Mouse (Mus musculus) erythroid progenitor cell, adult 5-6 weeks (primary cell): ENCODE data around the gene Kctd21. TPM values are rescaled to one million over a fixed set of nuclear protein-coding genes. Genes with fewer than 3 reads are reported as not detected.

Source experiments
- ATAC-seq: replicated peaks from 2 replicates; pipeline ENCODE4 v1.8.0; 2016; ENCODE audit warnings: moderate number of reproducible peaks, mild to moderate bottlenecking, moderate TSS enrichment, inconsistent platforms; ENCODE audit not compliant: poor library complexity, low FRiP score, severe bottlenecking
- total RNA-seq, 2 experiments: library from RNA; stranded (forward) in 1 of 2; stranded (reverse) in 1 of 2; fragments of 150-400 nt in 1 of 2; fragments of 186-747, 209-891 nt in 1 of 2; gene quantifications; 2 replicates each; pipeline versions ENCODE4 v1.2.3 to v1.2.4; 2015 to 2017; ENCODE audit warnings: low replicate concordance in 2 of 2

The Kctd21 gene
- total RNA-seq, 2 experiments from 2014 or later, result not detected

DNA sequence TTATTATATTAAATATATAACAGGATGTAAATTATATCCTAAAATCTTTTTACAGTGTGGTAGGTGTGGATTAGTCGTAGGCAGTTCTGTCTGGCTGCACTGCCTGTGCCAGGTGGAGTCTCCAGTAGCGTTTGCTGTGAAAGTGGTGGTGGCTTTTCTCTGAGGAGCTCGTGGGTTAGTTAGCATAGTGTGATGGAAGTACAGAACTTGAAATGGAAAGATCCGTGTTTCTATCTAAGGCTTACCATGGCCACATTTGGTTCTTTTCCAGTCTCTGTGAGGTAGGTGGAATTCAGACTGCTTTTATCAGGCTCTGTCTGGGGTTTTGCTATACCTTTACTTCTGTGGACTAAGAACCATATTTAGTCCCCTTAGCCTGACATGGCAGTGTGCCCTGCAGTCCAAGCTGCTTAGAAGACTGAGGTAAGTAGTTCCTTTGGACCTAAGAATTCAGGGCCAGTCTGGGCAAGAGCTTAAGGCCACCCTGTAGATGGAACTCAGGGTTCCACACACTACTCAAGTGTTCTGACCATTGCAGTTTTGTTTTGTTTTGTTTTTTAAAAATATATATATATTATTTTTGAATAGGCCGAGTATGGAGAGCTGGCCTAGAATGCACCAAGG lies 48.5 kb downstream of the Kctd21 start:
- no peak for ATAC-seq

GRCm38 (mm10) chr7:97382661-97383060 lies 50.5 kb downstream of the Kctd21 start:
- ATAC-seq, result no peak

DNA sequence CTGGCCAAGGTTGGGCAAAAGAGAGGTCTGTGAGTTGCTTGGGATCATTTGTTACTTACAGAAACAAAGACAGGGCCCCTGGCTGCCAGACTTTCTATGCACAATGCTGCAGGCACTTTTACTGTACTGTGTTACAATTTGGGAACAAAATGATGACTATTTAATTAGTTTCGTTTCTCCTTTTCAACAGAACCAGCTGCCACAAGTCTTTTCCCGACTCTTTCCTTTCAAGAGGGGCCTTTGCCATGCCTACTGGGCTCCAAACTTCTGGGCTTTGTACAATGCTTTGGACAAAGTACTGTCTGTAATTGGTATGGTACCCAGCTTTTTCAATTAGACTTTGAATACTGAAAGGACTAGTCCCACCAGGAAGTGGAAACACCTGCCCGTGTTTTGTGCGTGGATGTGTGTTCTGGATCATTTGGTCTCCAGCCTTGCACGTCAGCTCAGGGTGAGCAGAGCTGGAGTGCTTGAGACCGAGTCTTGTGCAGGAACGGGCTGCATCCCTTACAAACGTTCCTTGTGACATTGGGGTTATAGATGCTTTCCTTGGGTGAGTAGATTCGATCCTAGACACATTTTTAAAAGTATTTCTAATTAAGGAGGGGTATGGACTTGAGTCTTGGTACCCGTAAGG lies 51.5 kb downstream of the Kctd21 start:
- ATAC-seq, result no peak

- no peak for ATAC-seq
Measured at GRCm38 (mm10) chr7:97386106-97386805, 54.1 kb downstream of the Kctd21 start.

DNA sequence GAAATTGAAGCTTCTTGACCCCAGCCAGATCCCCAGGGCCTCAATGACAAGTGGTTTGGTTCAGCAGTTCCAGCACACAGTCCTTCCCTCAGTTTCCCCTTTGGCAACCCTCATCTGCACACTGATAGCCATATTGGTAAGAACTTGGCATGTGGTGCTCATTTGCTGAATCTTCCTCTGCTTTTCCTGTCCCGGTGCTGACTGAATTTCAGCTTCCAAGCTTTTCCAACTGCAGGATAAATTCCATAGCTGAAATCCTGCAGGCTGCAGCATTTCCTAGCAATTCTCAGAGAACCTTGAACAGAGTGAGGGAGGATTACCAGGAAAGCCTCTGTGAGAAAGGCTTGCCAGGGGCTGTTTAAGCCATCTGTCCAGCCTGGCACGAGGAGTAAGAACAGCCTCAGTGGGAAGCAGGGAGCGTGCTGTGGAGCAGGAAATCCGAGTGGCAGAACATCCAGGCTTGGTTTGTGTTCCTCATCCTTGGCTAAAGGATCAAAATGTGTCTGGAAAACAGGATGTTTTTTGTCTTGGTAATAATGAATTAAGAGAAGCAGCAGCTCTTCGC lies 54.8 kb downstream of the Kctd21 start:
- no peak for ATAC-seq

GRCm38 (mm10) chr7:97387561-97388147 lies 55.5 kb downstream of the Kctd21 start:
- no peak; the same call in 1 of the 2 replicates for ATAC-seq

DNA sequence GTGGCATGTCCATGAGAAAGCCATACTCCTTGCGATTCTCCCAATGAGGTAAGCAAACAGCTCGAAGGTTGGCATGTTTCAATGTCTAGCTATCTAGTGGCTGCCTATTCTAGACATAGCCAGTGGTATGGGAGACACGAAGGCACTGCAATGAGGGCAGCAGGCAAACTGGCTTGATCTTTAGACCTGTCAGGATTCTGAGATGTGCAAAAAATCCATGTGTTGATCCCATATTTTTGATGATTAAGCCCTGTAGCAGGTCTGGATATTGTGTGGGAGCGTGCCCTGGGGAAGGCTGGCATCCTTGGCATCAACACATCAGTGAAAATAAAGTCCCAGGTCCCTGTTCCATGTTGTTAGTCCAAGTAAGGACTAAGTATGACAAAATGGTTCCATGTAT lies 56.4 kb downstream of the Kctd21 start:
- no peak for ATAC-seq

- no peak for ATAC-seq
Measured at GRCm38 (mm10) chr7:97391293-97392078, 59.4 kb downstream of the Kctd21 start.

GRCm38 (mm10) chr7:97392079-97392445 lies 59.9 kb downstream of the Kctd21 start:
- no peak for ATAC-seq

GRCm38 (mm10) chr7:97394375-97394774 lies 62.2 kb downstream of the Kctd21 start:
- ATAC-seq, result no peak

GRCm38 (mm10) chr7:97398943-97399342 lies 66.8 kb downstream of the Kctd21 start:
- ATAC-seq, result no peak

Other genes with a start within 250 kb of the Kctd21 start
- not detected in 2 replicates for gene Usp35, start 307 bp upstream of the Kctd21 start, total RNA-seq (2015; ENCODE audit: low replicate concordance)
- not detected in 2 replicates for gene Usp35, start 307 bp upstream of the Kctd21 start, total RNA-seq (2017; ENCODE audit: low replicate concordance)
- gene Alg8, start 39.3 kb downstream of the Kctd21 start, total RNA-seq (2015; ENCODE audit: low replicate concordance), result 19.3 and 32.8 TPM in 2 replicates
- gene Alg8, start 39.3 kb downstream of the Kctd21 start, total RNA-seq (2017; ENCODE audit: low replicate concordance), result 8.5 and 9.8 TPM in 2 replicates
- 77.1 and 89.3 TPM in 2 replicates for gene Ndufc2, start 67.7 kb downstream of the Kctd21 start, total RNA-seq (2015; ENCODE audit: low replicate concordance)
- 37.2 and 116 TPM in 2 replicates for gene Ndufc2, start 67.7 kb downstream of the Kctd21 start, total RNA-seq (2017; ENCODE audit: low replicate concordance)
- not detected in 2 replicates for gene Thrsp, start 85.4 kb downstream of the Kctd21 start, total RNA-seq (2015; ENCODE audit: low replicate concordance)
- gene Thrsp, start 85.4 kb downstream of the Kctd21 start, total RNA-seq (2017; ENCODE audit: low replicate concordance), result not detected in 2 replicates
- 39.8 and 45.4 TPM in 2 replicates for gene Kctd14, start 119.0 kb downstream of the Kctd21 start, total RNA-seq (2015; ENCODE audit: low replicate concordance)
- 23.1 and 46.1 TPM in 2 replicates for gene Kctd14, start 119.0 kb downstream of the Kctd21 start, total RNA-seq (2017; ENCODE audit: low replicate concordance)
- 29.3 and 41.4 TPM in 2 replicates for gene Ints4, start 148.6 kb downstream of the Kctd21 start, total RNA-seq (2015; ENCODE audit: low replicate concordance)
- 14.4 and 20.3 TPM in 2 replicates for gene Ints4, start 148.6 kb downstream of the Kctd21 start, total RNA-seq (2017; ENCODE audit: low replicate concordance)
- gene Aamdc, start 247.2 kb downstream of the Kctd21 start, total RNA-seq (2015; ENCODE audit: low replicate concordance), result 14.8 and 24.7 TPM in 2 replicates
- gene Aamdc, start 247.2 kb downstream of the Kctd21 start, total RNA-seq (2017; ENCODE audit: low replicate concordance), result 7.9 and 8.7 TPM in 2 replicates
- gene Rsf1, start 247.6 kb downstream of the Kctd21 start, total RNA-seq (2015; ENCODE audit: low replicate concordance), result 19.8 and 21.8 TPM in 2 replicates
- gene Rsf1, start 247.6 kb downstream of the Kctd21 start, total RNA-seq (2017; ENCODE audit: low replicate concordance), result 39.3 and 46.8 TPM in 2 replicates